Mouse (Mus musculus) hindbrain, embryonic 13.5 days (tissue): ENCODE results near the gene Gm884. TPM values are rescaled to one million over a fixed set of nuclear protein-coding genes. Genes with fewer than 3 reads are reported as not detected.

ENCODE experiments used
- ATAC-seq: fragments of 200-750 bp; cut with Nextera tagmentation; 2 replicates; pipeline ENCODE4 v1.8.0; 2017; ENCODE audit warnings: moderate TSS enrichment; ENCODE audit not compliant: low FRiP score
- H3K27ac ChIP-seq: fragments of 300-500 bp; sonication (generic); 2 replicates; pipeline ENCODE4 v1.5.1; 2015; ENCODE audit warnings: inconsistent platforms, mild to moderate bottlenecking, moderate library complexity
- H3K27me3 ChIP-seq: fragments of 300-500 bp; sonication (generic); 2 replicates; pipeline ENCODE4 v1.6.1; 2015; ENCODE audit warnings: mild to moderate bottlenecking, inconsistent platforms
- H3K36me3 ChIP-seq: fragments of 300-500 bp; sonication (generic); 2 replicates; pipeline ENCODE4 v1.6.1; 2015; ENCODE audit warnings: mild to moderate bottlenecking, inconsistent platforms
- H3K4me1 ChIP-seq: fragments of 300-500 bp; sonication (generic); replicated peaks from 2 replicates; pipeline ENCODE4 v1.6.1; 2015; ENCODE audit warnings: inconsistent platforms
- H3K4me2 ChIP-seq: fragments of 300-500 bp; sonication (generic); 2 replicates; pipeline ENCODE4 v1.6.1; 2015; ENCODE audit warnings: inconsistent platforms, mild to moderate bottlenecking, moderate library complexity
- H3K4me3 ChIP-seq: fragments of 300-500 bp; sonication (generic); 2 replicates; pipeline ENCODE4 v1.5.1; 2015; ENCODE audit warnings: mild to moderate bottlenecking, inconsistent platforms
- H3K9ac ChIP-seq: fragments of 300-500 bp; sonication (generic); 2 replicates; pipeline ENCODE4 v1.6.1; 2015; ENCODE audit warnings: mild to moderate bottlenecking, inconsistent platforms
- H3K9me3 ChIP-seq: fragments of 300-500 bp; sonication (generic); 2 replicates; pipeline ENCODE4 v1.6.1; 2016; ENCODE audit warnings: inconsistent platforms
- WGBS: fragments of 180-500 bp; shearing (Covaris S2); methylation state at CpG from one replicate; pipeline ENCODE4 v1.1.7; 2015; 5-methylcytosine and 5-hydroxymethylcytosine counted together
- polyA plus RNA-seq: library from polyadenylated mRNA; unstranded; fragments of >200 nt; fragmentation: Nextera tagmentation; extraction: Ambion mirVana; gene quantifications from 2 replicates; pipeline ENCODE4 v1.2.1, GENCODE M21; 2015

Gm884 gene
- polyA plus RNA-seq = not detected in 2 replicates

- no peak within 1 kb of the TSS for H3K27ac ChIP-seq
- no peaks in the 10 kb centered on the region for H3K36me3 ChIP-seq
- no peaks in the 10 kb centered on the region for H3K4me1 ChIP-seq
- no peak within 1 kb of the TSS for H3K9ac ChIP-seq
- H3K27me3 ChIP-seq = 0 out of 2 replicates have a peak, but pooled peaks cover 3% of the 10 kb centered on the region
- no peak for ATAC-seq
- H3K4me3 ChIP-seq = no peak within 1 kb of the TSS
- 80% methylated on average over 9 of the region's 9 CpGs for WGBS
- H3K4me2 ChIP-seq = no peak within 1 kb of the TSS
- H3K9me3 ChIP-seq = no peaks in the 10 kb centered on the region
Observed at GRCm38 (mm10) chr11:103621040-103621439, at the start of gene Gm884. Gene Gm884 (minus strand): TSS chr11:103621140.

- no peaks in the 10 kb centered on the region for H3K9me3 ChIP-seq
- H3K27ac ChIP-seq = no peak overlapping the region
- WGBS = 54% methylated on average over 13 of the region's 13 CpGs
- 0 out of 2 replicates have a peak, but pooled peaks cover 3% of the 10 kb centered on the region for H3K36me3 ChIP-seq
- ATAC-seq = 0 out of 2 replicates have a peak, but pooled peaks have one; percentile 21
- no peak overlapping the region for H3K9ac ChIP-seq
- H3K27me3 ChIP-seq = peaks cover 5% of the 10 kb centered on the region; the same call in 1 of the 2 replicates
- H3K4me3 ChIP-seq = no peak overlapping the region
- H3K4me1 ChIP-seq = peaks cover 24% of the 10 kb centered on the region
- no peak overlapping the region for H3K4me2 ChIP-seq
Observed at GRCm38 (mm10) chr11:103666907-103667426, 46.0 kb upstream of the Gm884 start.

- H3K4me2 ChIP-seq = 0 out of 2 replicates have a peak overlapping the region, but pooled peaks have one; percentile 21
- peaks cover 5% of the 10 kb centered on the region; the same call in 1 of the 2 replicates for H3K27me3 ChIP-seq
- H3K4me3 ChIP-seq = no peak overlapping the region
- H3K4me1 ChIP-seq = peaks cover 24% of the 10 kb centered on the region
- H3K36me3 ChIP-seq = 0 out of 2 replicates have a peak, but pooled peaks cover 3% of the 10 kb centered on the region
- 28% methylated on average over 10 of the region's 10 CpGs for WGBS
- no peaks in the 10 kb centered on the region for H3K9me3 ChIP-seq
- H3K27ac ChIP-seq = peak overlapping the region; percentile 48; the same call in 1 of the 2 replicates
- peak overlapping the region; percentile 43; the same call in 1 of the 2 replicates for H3K9ac ChIP-seq
- peak; percentile 59 for ATAC-seq
Observed at GRCm38 (mm10) chr11:103666181-103666906, 45.4 kb upstream of the Gm884 start.

GRCm38 (mm10) chr11:103665695-103666094, 44.8 kb upstream of the Gm884 start:
- Histone ChIP-seq H3K27me3 (peaks cover 5% of the 10 kb centered on the region; the same call in 1 of the 2 replicates), H3K9ac (no peak overlapping the region), H3K4me2 (0 out of 2 replicates have a peak overlapping the region, but pooled peaks have one; percentile 21), H3K27ac (peak overlapping the region; percentile 48; the same call in 1 of the 2 replicates), H3K36me3 (0 out of 2 replicates have a peak, but pooled peaks cover under 1% of the 10 kb centered on the region), H3K4me1 (peaks cover 24% of the 10 kb centered on the region), H3K9me3 (no peaks in the 10 kb centered on the region), H3K4me3 (no peak overlapping the region)
- peak; percentile 17; the same call in 1 of the 2 replicates for ATAC-seq
- WGBS = 100% methylated on average over 1 of the region's 1 CpGs

- ATAC-seq = no peak
- WGBS = 89% methylated on average over 8 of the region's 8 CpGs
- Histone ChIP-seq H3K4me2 (no peak overlapping the region), H3K9ac (no peak overlapping the region), H3K27me3 (peaks cover 8% of the 10 kb centered on the region), H3K9me3 (no peaks in the 10 kb centered on the region), H3K4me1 (peaks cover 24% of the 10 kb centered on the region), H3K27ac (no peak overlapping the region), H3K4me3 (no peak overlapping the region), H3K36me3 (no peaks in the 10 kb centered on the region)
Observed at GRCm38 (mm10) chr11:103663119-103663518, 42.2 kb upstream of the Gm884 start.

GRCm38 (mm10) chr11:103662546-103662945, 41.6 kb upstream of the Gm884 start:
- H3K36me3 ChIP-seq = no peaks in the 10 kb centered on the region
- H3K27ac ChIP-seq = no peak overlapping the region
- no peak for ATAC-seq
- no peaks in the 10 kb centered on the region for H3K9me3 ChIP-seq
- no peak overlapping the region for H3K9ac ChIP-seq
- H3K4me3 ChIP-seq = no peak overlapping the region
- H3K4me2 ChIP-seq = no peak overlapping the region
- 77% methylated on average over 5 of the region's 5 CpGs for WGBS
- peaks cover 23% of the 10 kb centered on the region for H3K4me1 ChIP-seq
- H3K27me3 ChIP-seq = peaks cover 13% of the 10 kb centered on the region

GRCm38 (mm10) chr11:103661863-103662262, 40.9 kb upstream of the Gm884 start:
- Histone ChIP-seq H3K4me3 (no peak overlapping the region), H3K9me3 (no peaks in the 10 kb centered on the region), H3K36me3 (no peaks in the 10 kb centered on the region), H3K9ac (no peak overlapping the region), H3K27ac (no peak overlapping the region), H3K4me1 (peaks cover 16% of the 10 kb centered on the region), H3K4me2 (no peak overlapping the region), H3K27me3 (peaks cover 18% of the 10 kb centered on the region)
- no peak for ATAC-seq
- 66% methylated on average over 3 of the region's 4 CpGs for WGBS

- no peak for ATAC-seq
- H3K9me3 ChIP-seq = no peaks in the 10 kb centered on the region
Observed at GRCm38 (mm10) chr11:103658189-103658588, 37.2 kb upstream of the Gm884 start.

GRCm38 (mm10) chr11:103656520-103656919, 35.6 kb upstream of the Gm884 start:
- ATAC-seq = no peak
- Histone ChIP-seq H3K9me3 (no peaks in the 10 kb centered on the region), H3K4me1 (no peaks in the 10 kb centered on the region), H3K27me3 (peaks cover 59% of the 10 kb centered on the region), H3K9ac (no peak overlapping the region), H3K4me3 (no peak overlapping the region), H3K36me3 (no peaks in the 10 kb centered on the region), H3K27ac (no peak overlapping the region), H3K4me2 (no peak overlapping the region)
- 17% methylated on average over 3 of the region's 3 CpGs for WGBS

More at GRCm38 (mm10) chr11:103658189-103658588, 37.2 kb upstream of the Gm884 start:
- no peak overlapping the region for H3K9ac ChIP-seq
- H3K27me3 ChIP-seq = peaks cover 42% of the 10 kb centered on the region
- no peak overlapping the region for H3K4me2 ChIP-seq
- no peak overlapping the region for H3K4me3 ChIP-seq
- H3K36me3 ChIP-seq = no peaks in the 10 kb centered on the region
- 76% methylated on average over 7 of the region's 7 CpGs for WGBS
- no peaks in the 10 kb centered on the region for H3K4me1 ChIP-seq
- H3K27ac ChIP-seq = no peak overlapping the region

GRCm38 (mm10) chr11:103653359-103653965, 32.5 kb upstream of the Gm884 start:
- no peaks in the 10 kb centered on the region for H3K36me3 ChIP-seq
- peaks cover 90% of the 10 kb centered on the region for H3K27me3 ChIP-seq
- H3K9ac ChIP-seq = no peak overlapping the region
- no peak for ATAC-seq
- H3K9me3 ChIP-seq = no peaks in the 10 kb centered on the region
- no peak overlapping the region for H3K4me3 ChIP-seq
- H3K27ac ChIP-seq = no peak overlapping the region
- WGBS = 79% methylated on average over 10 of the region's 10 CpGs
- peaks cover 15% of the 10 kb centered on the region for H3K4me1 ChIP-seq
- no peak overlapping the region for H3K4me2 ChIP-seq

- no peak overlapping the region for H3K27ac ChIP-seq
- H3K4me1 ChIP-seq = peaks cover 15% of the 10 kb centered on the region
- ATAC-seq = no peak
- no peak overlapping the region for H3K4me3 ChIP-seq
- H3K9me3 ChIP-seq = no peaks in the 10 kb centered on the region
- H3K27me3 ChIP-seq = peaks cover 93% of the 10 kb centered on the region
- H3K9ac ChIP-seq = no peak overlapping the region
- no peaks in the 10 kb centered on the region for H3K36me3 ChIP-seq
- H3K4me2 ChIP-seq = no peak overlapping the region
- 78% methylated on average over 6 of the region's 6 CpGs for WGBS
Observed at GRCm38 (mm10) chr11:103651426-103651825, 30.5 kb upstream of the Gm884 start.

GRCm38 (mm10) chr11:103649983-103650493, 29.1 kb upstream of the Gm884 start:
- peak overlapping the region; percentile 53 for H3K9ac ChIP-seq
- H3K9me3 ChIP-seq = no peaks in the 10 kb centered on the region
- 1% methylated on average over 37 of the region's 37 CpGs for WGBS
- no peaks in the 10 kb centered on the region for H3K36me3 ChIP-seq
- peak overlapping the region; percentile 75 for H3K4me2 ChIP-seq
- no peak overlapping the region for H3K27ac ChIP-seq
- H3K4me1 ChIP-seq = peaks cover 15% of the 10 kb centered on the region
- H3K4me3 ChIP-seq = peak overlapping the region; percentile 43
- ATAC-seq = no peak
- H3K27me3 ChIP-seq = peaks cover 96% of the 10 kb centered on the region
